Comparison of ENCODE assay signal across 7 mouse cellular contexts in the genomic region with DNA sequence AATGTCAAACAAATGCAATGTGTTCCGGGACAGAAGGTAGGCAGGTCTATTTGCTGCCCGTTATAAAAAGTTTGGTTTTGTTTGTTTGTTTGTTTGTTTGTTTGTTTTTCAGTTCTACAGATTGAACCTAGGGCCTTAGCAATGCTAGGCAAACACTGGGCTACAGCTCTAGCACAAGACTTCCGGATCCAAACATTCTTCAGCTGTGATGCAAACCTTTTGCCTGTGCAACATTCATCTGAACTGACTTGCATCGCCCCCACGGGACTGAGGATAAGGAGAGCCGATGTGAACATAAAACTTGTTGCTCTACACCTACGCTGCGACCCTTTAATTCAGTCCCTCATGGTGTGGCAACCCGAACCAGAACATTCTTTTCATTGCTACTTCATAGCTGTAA. TPM values are rescaled to one million over a fixed set of nuclear protein-coding genes. Genes with fewer than 3 reads are reported as not detected.
DNase-seq lines count a peak whose midpoint lies in the region; ATAC-seq lines count a peak whose summit lies in the region.

No protein-coding gene starts in this region.

- peak overlapping the region; percentile 89 for H3K4me2 ChIP-seq in limb, embryonic 15.5 days
- H3K4me2 ChIP-seq in stomach, embryonic 16.5 days (ENCODE audit: low read depth, low read length): peak overlapping the region; percentile 83

- WGBS in limb, embryonic 15.5 days: 38% methylated on average over 9 of the region's 9 CpGs
- WGBS in stomach, embryonic 16.5 days: 56% methylated on average over 9 of the region's 9 CpGs

- peak; percentile 10; the same call in 1 of the 2 replicates for ATAC-seq in granulocyte monocyte progenitor cell, adult 5-6 weeks (replicated peaks; ENCODE audit: poor library complexity, severe bottlenecking)
- no peak for ATAC-seq in limb, embryonic 15.5 days (ENCODE audit: insufficient number of reproducible peaks, low FRiP score, low TSS enrichment, low read depth)
- ATAC-seq in stomach, embryonic 16.5 days (ENCODE audit: insufficient read depth, low FRiP score): no peak

- peak overlapping the region; percentile 97 for H3K4me3 ChIP-seq in limb, embryonic 15.5 days
- peak overlapping the region; percentile 92 for H3K4me3 ChIP-seq in stomach, embryonic 16.5 days (replicated peaks; ENCODE audit: low read length)

- H3K9ac ChIP-seq in limb, embryonic 15.5 days: no peak overlapping the region
- H3K9ac ChIP-seq in stomach, embryonic 16.5 days (ENCODE audit: low read length): peak overlapping the region; percentile 92

- H3K9me3 ChIP-seq in limb, embryonic 15.5 days: no peaks in the 10 kb centered on the region
- H3K9me3 ChIP-seq in stomach, embryonic 16.5 days (replicated peaks; ENCODE audit: control insufficient read depth, low read length): no peaks in the 10 kb centered on the region

- DNase-seq in urinary bladder, postnatal 14 days (ENCODE audit: low spot score): peak; percentile 32
- DNase-seq in urinary bladder, postnatal 4 days (ENCODE audit: low spot score in 2 of 2): no peak
- no peak for DNase-seq in urinary bladder, postnatal 25 days (ENCODE audit: low spot score)
- no peak for DNase-seq in cerebellum, adult 8-10 months

- H3K27me3 ChIP-seq in limb, embryonic 15.5 days: no peaks in the 10 kb centered on the region
- H3K27me3 ChIP-seq in stomach, embryonic 16.5 days (ENCODE audit: control insufficient read depth, insufficient read depth, low read length): no peaks in the 10 kb centered on the region

- H3K36me3 ChIP-seq in limb, embryonic 15.5 days: no peaks in the 10 kb centered on the region
- H3K36me3 ChIP-seq in stomach, embryonic 16.5 days (ENCODE audit: control insufficient read depth, insufficient read depth, low read length): no peaks in the 10 kb centered on the region

- H3K4me1 ChIP-seq in limb, embryonic 15.5 days: peaks cover 22% of the 10 kb centered on the region
- H3K4me1 ChIP-seq in stomach, embryonic 16.5 days (ENCODE audit: control insufficient read depth, insufficient read depth, low read length): peaks cover 23% of the 10 kb centered on the region

- H3K27ac ChIP-seq in limb, embryonic 15.5 days: peak overlapping the region; percentile 100
- H3K27ac ChIP-seq in stomach, embryonic 16.5 days (ENCODE audit: low read length): peak overlapping the region; percentile 99

RNA-seq across cellular contexts. Expression of gene Ralbp1, which starts 1.0 kb away (rescaled TPM):
- 40.5 and 41.4 TPM in 2 replicates for total RNA-seq in granulocyte monocyte progenitor cell, adult 5-6 weeks (2014; fragmentation: Nextera tagmentation)
- total RNA-seq in granulocyte monocyte progenitor cell, adult 5-6 weeks (2017): 71.5 and 76.3 TPM in 2 replicates
- 179 and 182 TPM in 2 replicates for polyA plus RNA-seq in limb, embryonic 15.5 days (2015; fragmentation: Nextera tagmentation; extraction: Ambion mirVana)
- polyA plus RNA-seq in stomach, embryonic 16.5 days (2015; fragmentation: Nextera tagmentation; extraction: Ambion mirVana): 87.0 and 103 TPM in 2 replicates
